Mouse (Mus musculus) intestine, embryonic 16.5 days (tissue): ENCODE measurements around the gene Csnk2b. TPM values are rescaled to one million over a fixed set of nuclear protein-coding genes. Genes with fewer than 3 reads are reported as not detected.
"Not testable (repeated sequence)": the region's sequence is repeated elsewhere in the genome, so short reads cannot be mapped to it uniquely, and the experiment has no call there.

ENCODE experiments used
- ATAC-seq: fragments of 200-750 bp; cut with Nextera tagmentation; 2 replicates; pipeline ENCODE4 v1.8.0; 2017; ENCODE audit warnings: moderate TSS enrichment, moderate library complexity
- H3K27ac ChIP-seq: fragments of 300-500 bp; sonication (generic); 2 replicates; pipeline ENCODE4 v1.5.1; 2014; ENCODE audit warnings: mild to moderate bottlenecking, low read length
- H3K27me3 ChIP-seq: fragments of 300-500 bp; sonication (generic); replicated peaks from 2 replicates; pipeline ENCODE4 v1.6.1; 2014; ENCODE audit warnings: low read length, control low read depth, mixed read lengths; ENCODE audit not compliant: control insufficient read depth, insufficient read depth
- H3K36me3 ChIP-seq: fragments of 300-500 bp; sonication (generic); 2 replicates; pipeline ENCODE4 v1.6.1; 2014; ENCODE audit warnings: low read length, control low read depth; ENCODE audit not compliant: control insufficient read depth, insufficient read depth
- H3K4me1 ChIP-seq: fragments of 300-500 bp; sonication (generic); 2 replicates; pipeline ENCODE4 v1.6.1; 2014; ENCODE audit warnings: low read length, control low read depth, mixed read lengths; ENCODE audit not compliant: control insufficient read depth, insufficient read depth
- H3K4me2 ChIP-seq: fragments of 300-500 bp; sonication (generic); 2 replicates; pipeline ENCODE4 v1.6.1; 2014; ENCODE audit warnings: low read depth, low read length, control low read depth
- H3K4me3 ChIP-seq: fragments of 300-500 bp; sonication (generic); 2 replicates; pipeline ENCODE4 v1.5.1; 2014; ENCODE audit warnings: mild to moderate bottlenecking, low read length
- H3K9ac ChIP-seq: fragments of 300-500 bp; sonication (generic); 2 replicates; pipeline ENCODE4 v1.6.1; 2014; ENCODE audit warnings: low read depth, low read length
- H3K9me3 ChIP-seq: fragments of 300-500 bp; sonication (generic); 2 replicates; pipeline ENCODE4 v1.6.1; 2016; ENCODE audit warnings: low read length, control low read depth; ENCODE audit not compliant: control insufficient read depth
- WGBS: fragments of 180-500 bp; shearing (Covaris S2); extraction: QIAGEN DNeasy Blood & Tissue Kit; methylation state at CpG from one replicate; pipeline ENCODE4 v1.1.7; 2014; 5-methylcytosine and 5-hydroxymethylcytosine counted together
- polyA plus RNA-seq: library from polyadenylated mRNA; unstranded; fragments of >200 nt; fragmentation: Nextera tagmentation; extraction: Ambion mirVana; gene quantifications from 2 replicates; pipeline ENCODE4 v1.2.1, GENCODE M21; 2015

The Csnk2b gene
- polyA plus RNA-seq, 1 experiment from 2014 or later = 254 TPM

GRCm38 (mm10) chr17:35126206-35126611, 4.4 kb upstream of the Csnk2b start, which contains the start of gene D17H6S53E:
Gene D17H6S53E, plus strand, starts transcription at chr17:35126373.
- WGBS = under 1% methylated on average over 36 of the region's 36 CpGs
- Histone ChIP-seq H3K9me3 (no peaks in the 10 kb centered on the region), H3K36me3 (peaks cover 8% of the 10 kb centered on the region), H3K4me1 (peaks cover 28% of the 10 kb centered on the region), H3K27me3 (no peaks in the 10 kb centered on the region), H3K4me3 (peak within 1 kb of the TSS; percentile 77), H3K9ac (peak within 1 kb of the TSS; percentile 91), H3K4me2 (peak within 1 kb of the TSS; percentile 90), H3K27ac (peak within 1 kb of the TSS; percentile 94)
- peak; percentile 76 for ATAC-seq

- H3K9ac ChIP-seq = peak overlapping the region; percentile 91
- peaks cover 28% of the 10 kb centered on the region for H3K4me1 ChIP-seq
- no peak for ATAC-seq
- peaks cover 5% of the 10 kb centered on the region for H3K36me3 ChIP-seq
- peak overlapping the region; percentile 94 for H3K27ac ChIP-seq
- H3K4me2 ChIP-seq = peak overlapping the region; percentile 90
- no peaks in the 10 kb centered on the region for H3K9me3 ChIP-seq
- no peaks in the 10 kb centered on the region for H3K27me3 ChIP-seq
- 12% methylated on average over 6 of the region's 6 CpGs for WGBS
- H3K4me3 ChIP-seq = peak overlapping the region; percentile 77
These were observed 3.7 kb upstream of the Csnk2b start for GRCm38 (mm10) chr17:35125578-35125977.

- H3K27ac ChIP-seq = peak overlapping the region; percentile 94
- H3K36me3 ChIP-seq = peaks cover 5% of the 10 kb centered on the region
- peak overlapping the region; percentile 90; the same call in 1 of the 2 replicates for H3K4me2 ChIP-seq
- WGBS = 87% methylated on average over 1 of the region's 1 CpGs
- peak overlapping the region; percentile 77; the same call in 1 of the 2 replicates for H3K4me3 ChIP-seq
- peaks cover 31% of the 10 kb centered on the region for H3K4me1 ChIP-seq
- ATAC-seq = no peak
- no peaks in the 10 kb centered on the region for H3K9me3 ChIP-seq
- peak overlapping the region; percentile 91 for H3K9ac ChIP-seq
- no peaks in the 10 kb centered on the region for H3K27me3 ChIP-seq
These were observed 3.2 kb upstream of the Csnk2b start for GRCm38 (mm10) chr17:35125081-35125480.

GRCm38 (mm10) chr17:35124261-35124896, 2.5 kb upstream of the Csnk2b start:
- Histone ChIP-seq H3K4me1 (peaks cover 37% of the 10 kb centered on the region), H3K27ac (peak overlapping the region; percentile 94)
- H3K27me3 ChIP-seq, H3K9ac ChIP-seq, ATAC-seq, H3K4me3 ChIP-seq, H3K9me3 ChIP-seq, H3K36me3 ChIP-seq, H3K4me2 ChIP-seq: not testable (repeated sequence)
- 83% methylated on average over 12 of the region's 12 CpGs for WGBS

- H3K36me3 ChIP-seq, H3K4me3 ChIP-seq, H3K27ac ChIP-seq, H3K9ac ChIP-seq, H3K27me3 ChIP-seq, ATAC-seq, H3K9me3 ChIP-seq, H3K4me2 ChIP-seq: not testable (repeated sequence)
- peaks cover 34% of the 10 kb centered on the region for H3K4me1 ChIP-seq
- WGBS = 91% methylated on average over 9 of the region's 9 CpGs
These were observed 1.4 kb upstream of the Csnk2b start for GRCm38 (mm10) chr17:35123287-35123686.

GRCm38 (mm10) chr17:35121143-35121799, 582 bp downstream of the Csnk2b start, which contains the start of gene Gpank1:
Gene Gpank1, plus strand, starts transcription at chr17:35121455.
- WGBS = under 1% methylated on average over 50 of the region's 50 CpGs
- Histone ChIP-seq H3K36me3 (no peaks in the 10 kb centered on the region), H3K9me3 (no peaks in the 10 kb centered on the region), H3K27ac (peak within 1 kb of the TSS; percentile 90), H3K4me2 (peak within 1 kb of the TSS; percentile 90), H3K4me3 (peak within 1 kb of the TSS; percentile 76), H3K4me1 (peaks cover 20% of the 10 kb centered on the region), H3K9ac (peak within 1 kb of the TSS; percentile 83), H3K27me3 (no peaks in the 10 kb centered on the region)
- peak; percentile 94 for ATAC-seq

- no peaks in the 10 kb centered on the region for H3K27me3 ChIP-seq
- peak overlapping the region; percentile 63 for H3K4me2 ChIP-seq
- peak overlapping the region; percentile 83 for H3K9ac ChIP-seq
- WGBS = under 1% methylated on average over 33 of the region's 33 CpGs
- no peaks in the 10 kb centered on the region for H3K36me3 ChIP-seq
- ATAC-seq = peak; percentile 6; the same call in 1 of the 2 replicates
- H3K9me3 ChIP-seq = no peaks in the 10 kb centered on the region
- H3K4me1 ChIP-seq = peaks cover 20% of the 10 kb centered on the region
- H3K4me3 ChIP-seq = peak overlapping the region; percentile 76
- peak overlapping the region; percentile 44 for H3K27ac ChIP-seq
These were observed 1.1 kb downstream of the Csnk2b start for GRCm38 (mm10) chr17:35120745-35121142.

- peaks cover 9% of the 10 kb centered on the region for H3K4me1 ChIP-seq
- no peaks in the 10 kb centered on the region for H3K27me3 ChIP-seq
- ATAC-seq = no peak
- H3K4me2 ChIP-seq = no peak within 1 kb of the TSS
- H3K4me3 ChIP-seq = no peak within 1 kb of the TSS
- WGBS = 86% methylated on average over 8 of the region's 8 CpGs
- H3K9me3 ChIP-seq = no peaks in the 10 kb centered on the region
- H3K9ac ChIP-seq = no peak within 1 kb of the TSS
- H3K27ac ChIP-seq = no peak within 1 kb of the TSS
- peaks cover 6% of the 10 kb centered on the region; the same call in 1 of the 2 replicates for H3K36me3 ChIP-seq
These were observed 6.5 kb downstream of the Csnk2b start, which contains the start of gene Ly6g5b for GRCm38 (mm10) chr17:35115046-35116019. Gene Ly6g5b, minus strand, starts transcription at chr17:35115428.

- WGBS = 73% methylated on average over 9 of the region's 9 CpGs
These were observed 10.1 kb downstream of the Csnk2b start for GRCm38 (mm10) chr17:35111774-35112173.

More at GRCm38 (mm10) chr17:35111774-35112173, 10.1 kb downstream of the Csnk2b start:
- no peak overlapping the region for H3K4me3 ChIP-seq
- ATAC-seq = no peak
- no peaks in the 10 kb centered on the region for H3K4me1 ChIP-seq
- no peak overlapping the region for H3K9ac ChIP-seq
- H3K36me3 ChIP-seq = peaks cover 6% of the 10 kb centered on the region; the same call in 1 of the 2 replicates
- no peak overlapping the region for H3K4me2 ChIP-seq
- H3K27ac ChIP-seq = no peak overlapping the region
- H3K27me3 ChIP-seq = no peaks in the 10 kb centered on the region
- H3K9me3 ChIP-seq = no peaks in the 10 kb centered on the region
